Mouse (Mus musculus) embryonic facial prominence, embryonic 11.5 days (tissue): ENCODE results near the gene Rai14. TPM values are rescaled to one million over a fixed set of nuclear protein-coding genes. Genes with fewer than 3 reads are reported as not detected.

Experiments
- ATAC-seq: fragments of 200-750 bp; cut with Nextera tagmentation; replicated peaks from 2 replicates; pipeline ENCODE4 v1.8.0; 2017; ENCODE audit warnings: low read depth; ENCODE audit not compliant: insufficient number of reproducible peaks, low FRiP score, low TSS enrichment
- DNase-seq: peaks from one replicate; pipeline ENCODE4 v3.0.0-alpha.2; 2015; ENCODE audit warnings: low spot score
- H3K27ac ChIP-seq: fragments of 300-500 bp; sonication (generic); replicated peaks from 2 replicates; pipeline ENCODE4 v1.5.1; 2014; ENCODE audit warnings: mild to moderate bottlenecking, low read depth, low read length, control low read depth
- H3K27me3 ChIP-seq: fragments of 300-500 bp; sonication (generic); 2 replicates; pipeline ENCODE4 v1.6.1; 2014; ENCODE audit warnings: mild to moderate bottlenecking, low read length, moderate library complexity, mixed read lengths; ENCODE audit not compliant: control insufficient read depth, insufficient read depth
- H3K36me3 ChIP-seq: fragments of 300-500 bp; sonication (generic); replicated peaks from 2 replicates; pipeline ENCODE4 v1.6.1; 2014; ENCODE audit warnings: low read depth, mild to moderate bottlenecking, low read length, moderate library complexity, mixed read lengths; ENCODE audit not compliant: control insufficient read depth, insufficient read depth
- H3K4me1 ChIP-seq: fragments of 300-500 bp; sonication (generic); 2 replicates; pipeline ENCODE4 v1.6.1; 2014; ENCODE audit warnings: low read length, mixed read lengths; ENCODE audit not compliant: control insufficient read depth, insufficient read depth
- H3K4me2 ChIP-seq: fragments of 300-500 bp; sonication (generic); 2 replicates; pipeline ENCODE4 v1.6.1; 2014; ENCODE audit warnings: low read depth, mild to moderate bottlenecking, control low read depth, low read length, moderate library complexity
- H3K4me3 ChIP-seq: fragments of 300-500 bp; sonication (generic); 2 replicates; pipeline ENCODE4 v1.5.1; 2014; ENCODE audit warnings: low read depth, low read length, control low read depth
- H3K9ac ChIP-seq: fragments of 300-500 bp; sonication (generic); replicated peaks from 2 replicates; pipeline ENCODE4 v1.6.1; 2014; ENCODE audit warnings: mild to moderate bottlenecking, control low read depth, low read length
- H3K9me3 ChIP-seq: fragments of 300-500 bp; sonication (generic); replicated peaks from 2 replicates; pipeline ENCODE4 v1.6.1; 2016; ENCODE audit warnings: mild to moderate bottlenecking, low read length, inconsistent platforms, mixed read lengths; ENCODE audit not compliant: control insufficient read depth
- WGBS: fragments of 180-500 bp; shearing (Covaris S2); extraction: QIAGEN DNeasy Blood & Tissue Kit; methylation state at CpG from one replicate; pipeline ENCODE4 v1.1.7; 2014; 5-methylcytosine and 5-hydroxymethylcytosine counted together
- polyA plus RNA-seq: library from polyadenylated mRNA; unstranded; fragments of >200 nt; fragmentation: Nextera tagmentation; extraction: Ambion mirVana; gene quantifications from 2 replicates; pipeline ENCODE4 v1.2.1, GENCODE M21; 2014

Gene Rai14
- polyA plus RNA-seq, 1 experiment from 2014 or later, result 92.0 TPM

DNA sequence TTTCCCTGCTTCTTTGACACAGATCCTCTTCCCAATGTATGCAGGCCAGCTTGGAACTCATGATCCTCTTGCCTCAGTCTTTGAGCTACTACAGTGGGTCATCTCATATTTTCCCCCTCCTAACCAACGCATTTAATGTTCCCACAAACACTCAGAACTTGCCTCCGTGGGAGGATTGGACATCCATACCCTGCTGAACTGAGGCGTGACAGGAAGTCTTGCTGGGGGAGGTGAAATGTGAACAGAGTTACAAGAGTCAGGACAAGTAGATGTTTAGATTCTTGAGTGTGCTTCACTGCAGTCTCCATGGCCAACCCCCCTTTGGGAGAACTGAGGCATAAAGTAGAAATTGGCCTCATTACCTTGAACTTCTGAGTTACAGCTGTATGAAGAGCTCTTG, 17.0 kb upstream of the Rai14 start:
- H3K27ac ChIP-seq, result no peak overlapping the region
- no peaks in the 10 kb centered on the region for H3K27me3 ChIP-seq
- 86% methylated on average over 3 of the region's 3 CpGs for WGBS
- H3K9ac ChIP-seq, result no peak overlapping the region
- H3K9me3 ChIP-seq, result no peaks in the 10 kb centered on the region
- no peak for ATAC-seq
- no peak overlapping the region for H3K4me2 ChIP-seq
- H3K4me1 ChIP-seq, result no peaks in the 10 kb centered on the region
- H3K4me3 ChIP-seq, result no peak overlapping the region
- no peak for DNase-seq
- no peaks in the 10 kb centered on the region for H3K36me3 ChIP-seq

DNA sequence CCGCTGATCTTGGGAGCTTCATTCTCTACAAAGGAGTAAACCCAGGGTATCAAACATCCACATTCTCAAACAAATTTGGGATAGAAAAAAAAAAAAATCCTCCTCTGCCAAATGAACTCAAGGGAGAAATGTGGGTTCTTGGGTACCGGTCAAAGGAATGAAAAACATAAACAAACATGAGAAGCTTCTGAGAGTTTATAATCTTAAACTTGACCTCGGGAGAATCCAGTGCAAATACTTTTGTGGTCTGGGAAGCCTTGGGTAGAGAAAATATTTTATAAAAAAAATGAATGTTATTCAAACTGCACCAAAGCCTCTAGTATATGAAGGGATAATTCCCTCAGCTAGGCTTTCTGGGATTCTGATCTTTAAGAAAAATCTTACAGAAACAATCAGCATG, 11.8 kb upstream of the Rai14 start:
- Histone ChIP-seq H3K4me1 (peaks cover 2% of the 10 kb centered on the region; the same call in 1 of the 2 replicates), H3K27me3 (no peaks in the 10 kb centered on the region), H3K4me3 (no peak overlapping the region), H3K9me3 (no peaks in the 10 kb centered on the region), H3K36me3 (no peaks in the 10 kb centered on the region), H3K4me2 (no peak overlapping the region), H3K27ac (no peak overlapping the region), H3K9ac (no peak overlapping the region)
- WGBS, result 67% methylated on average over 3 of the region's 3 CpGs
- ATAC-seq (no peak), DNase-seq (no peak)

DNA sequence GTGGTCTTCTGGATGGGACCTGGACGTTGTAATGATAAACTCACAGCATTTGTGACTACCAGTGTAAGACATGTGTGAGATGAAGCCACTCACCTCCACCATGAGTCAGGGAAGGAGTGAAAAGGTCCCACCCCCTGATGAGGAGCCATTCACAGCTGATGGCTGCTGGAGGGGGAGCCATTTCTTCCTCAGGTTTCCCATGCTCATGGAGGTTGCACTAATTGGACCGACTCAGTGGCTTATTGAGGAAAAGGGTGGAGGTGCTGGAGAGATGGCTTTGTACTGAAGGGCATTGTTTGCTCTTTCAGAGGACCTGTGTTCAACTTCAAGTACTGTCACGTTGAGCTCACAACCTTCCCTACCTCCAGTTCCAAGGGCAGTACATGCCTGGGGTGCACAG, 10.4 kb upstream of the Rai14 start:
- Histone ChIP-seq H3K4me1 (peaks cover 2% of the 10 kb centered on the region; the same call in 1 of the 2 replicates), H3K9ac (no peak overlapping the region), H3K27ac (no peak overlapping the region), H3K4me3 (no peak overlapping the region), H3K36me3 (no peaks in the 10 kb centered on the region), H3K9me3 (no peaks in the 10 kb centered on the region), H3K27me3 (no peaks in the 10 kb centered on the region), H3K4me2 (no peak overlapping the region)
- ATAC-seq (no peak), DNase-seq (no peak)
- 82% methylated on average over 3 of the region's 3 CpGs for WGBS

- H3K4me2 ChIP-seq, result no peak overlapping the region
- DNase-seq (no peak), ATAC-seq (peak; percentile 29; the same call in 1 of the 2 replicates)
- H3K27me3 ChIP-seq, result no peaks in the 10 kb centered on the region
- H3K4me3 ChIP-seq, result no peak overlapping the region
- no peak overlapping the region for H3K27ac ChIP-seq
- no peak overlapping the region for H3K9ac ChIP-seq
- peaks cover 2% of the 10 kb centered on the region; the same call in 1 of the 2 replicates for H3K4me1 ChIP-seq
- 35% methylated on average over 1 of the region's 1 CpGs for WGBS
- no peaks in the 10 kb centered on the region for H3K36me3 ChIP-seq
- H3K9me3 ChIP-seq, result no peaks in the 10 kb centered on the region
Observed at GRCm38 (mm10) chr15:10723507-10723906, 9.1 kb upstream of the Rai14 start.

- ATAC-seq, result no peak
- DNase-seq, result no peak
- H3K36me3 ChIP-seq, result no peaks in the 10 kb centered on the region
- peaks cover 2% of the 10 kb centered on the region; the same call in 1 of the 2 replicates for H3K4me1 ChIP-seq
- H3K4me2 ChIP-seq, result no peak overlapping the region
- no peak overlapping the region for H3K27ac ChIP-seq
- 38% methylated on average over 12 of the region's 12 CpGs for WGBS
- H3K4me3 ChIP-seq, result no peak overlapping the region
- no peaks in the 10 kb centered on the region for H3K27me3 ChIP-seq
- no peaks in the 10 kb centered on the region for H3K9me3 ChIP-seq
- H3K9ac ChIP-seq, result no peak overlapping the region
Observed at GRCm38 (mm10) chr15:10722629-10723339, 8.4 kb upstream of the Rai14 start.

GRCm38 (mm10) chr15:10721259-10721781, 6.9 kb upstream of the Rai14 start:
- Histone ChIP-seq H3K9me3 (no peaks in the 10 kb centered on the region), H3K4me1 (peaks cover 2% of the 10 kb centered on the region; the same call in 1 of the 2 replicates), H3K36me3 (no peaks in the 10 kb centered on the region), H3K27ac (no peak overlapping the region), H3K9ac (no peak overlapping the region), H3K4me2 (no peak overlapping the region), H3K4me3 (no peak overlapping the region), H3K27me3 (no peaks in the 10 kb centered on the region)
- no peak for DNase-seq
- no peak for ATAC-seq
- WGBS, result 91% methylated on average over 11 of the region's 11 CpGs

- DNase-seq (no peak), ATAC-seq (no peak)
- H3K4me1 ChIP-seq, result peaks cover 2% of the 10 kb centered on the region; the same call in 1 of the 2 replicates
- H3K27me3 ChIP-seq, result no peaks in the 10 kb centered on the region
- H3K9ac ChIP-seq, result no peak overlapping the region
- H3K36me3 ChIP-seq, result no peaks in the 10 kb centered on the region
- H3K4me3 ChIP-seq, result no peak overlapping the region
- WGBS, result 53% methylated on average over 8 of the region's 8 CpGs
- no peak overlapping the region for H3K27ac ChIP-seq
- no peak overlapping the region for H3K4me2 ChIP-seq
- H3K9me3 ChIP-seq, result no peaks in the 10 kb centered on the region
Observed at GRCm38 (mm10) chr15:10720671-10721070, 6.2 kb upstream of the Rai14 start.

DNA sequence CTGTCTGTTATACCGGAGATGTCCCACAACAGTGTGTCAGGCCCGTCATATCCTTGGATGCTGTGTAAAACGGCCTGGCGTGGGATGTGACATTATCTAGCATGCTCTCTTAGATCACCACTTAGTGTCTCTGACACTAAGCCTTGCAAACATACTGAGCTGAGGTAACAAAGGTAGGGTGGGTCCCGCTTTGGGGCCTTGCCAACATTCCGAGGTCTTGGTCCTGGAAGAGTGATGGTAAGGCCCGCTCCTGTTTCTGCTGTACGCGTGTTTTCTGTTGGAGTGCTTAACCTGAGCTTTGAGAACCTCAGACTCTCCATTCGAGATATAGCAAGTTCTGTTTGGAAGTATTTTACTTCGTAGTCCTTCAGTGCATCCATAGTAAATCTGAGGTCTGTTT, 5.8 kb upstream of the Rai14 start:
- Histone ChIP-seq H3K27ac (no peak overlapping the region; the same call in 1 of the 2 replicates), H3K36me3 (no peaks in the 10 kb centered on the region), H3K9ac (no peak overlapping the region), H3K4me2 (no peak overlapping the region), H3K27me3 (no peaks in the 10 kb centered on the region), H3K4me3 (no peak overlapping the region), H3K9me3 (no peaks in the 10 kb centered on the region), H3K4me1 (peaks cover 2% of the 10 kb centered on the region; the same call in 1 of the 2 replicates)
- DNase-seq (no peak), ATAC-seq (no peak)
- 85% methylated on average over 11 of the region's 11 CpGs for WGBS
